Mouse (Mus musculus) liver, adult 2 months (tissue): ENCODE measurements around the gene Hoxb3.

Source experiments
- CTCF ChIP-seq: fragments of 200-500 bp; IDR thresholded peaks from 2 replicates; pipeline ENCODE4 v1.5.1; 2011; ENCODE audit warnings: low read depth, low read length, control low read depth
- POLR2A ChIP-seq: fragments of 200-500 bp; IDR thresholded peaks from 2 replicates; pipeline ENCODE4 v1.6.1; 2011; ENCODE audit warnings: low read length, control low read depth; ENCODE audit not compliant: insufficient read depth; ENCODE audit errors: extremely low read depth

DNA sequence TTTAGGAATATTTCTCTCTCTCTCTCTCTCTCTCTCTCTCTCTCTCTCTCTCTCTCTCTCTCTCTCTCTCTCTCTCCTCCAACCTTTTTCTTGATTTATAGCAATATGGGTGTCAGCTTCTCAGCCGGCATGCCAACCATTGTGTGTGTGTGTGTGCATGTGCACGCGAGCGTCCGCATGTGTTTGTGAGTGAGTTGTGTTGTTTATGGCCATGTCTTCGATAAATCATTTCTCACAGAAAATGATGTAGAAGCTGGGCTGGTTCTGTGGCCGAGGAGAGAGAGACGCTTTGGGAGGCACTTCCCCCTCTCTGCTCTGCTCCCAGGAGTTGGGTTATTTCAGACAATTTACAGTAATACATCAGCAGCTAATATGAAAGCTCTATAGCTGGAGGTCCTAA, 5.5 kb downstream of the Hoxb3 start:
- TF ChIP-seq CTCF (no peak), POLR2A (no peak)
